Mouse (Mus musculus): Measurements from ENCODE around the gene Vamp4.

GRCm38 (mm10) chr1:162570931-162571601 is 751 bp downstream of the Vamp4 start:
- TF ChIP-seq E2F4 (IDR thresholded peaks at IDR 0.05; ENCODE audit: insufficient read depth) (no peak), POLR2A (IDR thresholded peaks at IDR 0.05; ENCODE audit: insufficient read length, low read depth) (no peak), SRF (IDR thresholded peaks at IDR 0.05; ENCODE audit: control insufficient read depth, insufficient read length, low read depth) (no peak), TCF12 (IDR thresholded peaks at IDR 0.05; ENCODE audit: insufficient read depth, poor library complexity, severe bottlenecking) (no peak), USF1 (IDR thresholded peaks at IDR 0.05; ENCODE audit: low read depth) (no peak), MAX (IDR thresholded peaks at IDR 0.05; ENCODE audit: low read depth) (no peak), MYOG (IDR thresholded peaks at IDR 0.05; ENCODE audit: control insufficient read depth in 1 of 3, insufficient read depth in 1 of 3, insufficient read length in 2 of 3, low read depth in 2 of 3) (no peak), REST (IDR thresholded peaks at IDR 0.05; ENCODE audit: insufficient read depth, insufficient read length) (no peak), POLR2AphosphoS2 (IDR thresholded peaks at IDR 0.05; ENCODE audit: insufficient read length, low read depth) (peak; percentile 22), MYOD1 (IDR thresholded peaks at IDR 0.05; ENCODE audit: control insufficient read depth in 1 of 3, insufficient read length in 2 of 3, low read depth in 2 of 3) (no peak)
